Mouse (Mus musculus) thymus, postnatal 36 days (tissue): ENCODE data around the gene Zfp668.
"Not testable (repeated sequence)": the region's sequence is repeated elsewhere in the genome, so short reads cannot be mapped to it uniquely, and the experiment has no call there.

Experiments used
- DNase-seq, 2 experiments: peaks; one replicate each; pipeline ENCODE4 v3.0.0; 2022; ENCODE audit warnings: mixed read lengths in 2 of 2

Zfp668 gene

DNA sequence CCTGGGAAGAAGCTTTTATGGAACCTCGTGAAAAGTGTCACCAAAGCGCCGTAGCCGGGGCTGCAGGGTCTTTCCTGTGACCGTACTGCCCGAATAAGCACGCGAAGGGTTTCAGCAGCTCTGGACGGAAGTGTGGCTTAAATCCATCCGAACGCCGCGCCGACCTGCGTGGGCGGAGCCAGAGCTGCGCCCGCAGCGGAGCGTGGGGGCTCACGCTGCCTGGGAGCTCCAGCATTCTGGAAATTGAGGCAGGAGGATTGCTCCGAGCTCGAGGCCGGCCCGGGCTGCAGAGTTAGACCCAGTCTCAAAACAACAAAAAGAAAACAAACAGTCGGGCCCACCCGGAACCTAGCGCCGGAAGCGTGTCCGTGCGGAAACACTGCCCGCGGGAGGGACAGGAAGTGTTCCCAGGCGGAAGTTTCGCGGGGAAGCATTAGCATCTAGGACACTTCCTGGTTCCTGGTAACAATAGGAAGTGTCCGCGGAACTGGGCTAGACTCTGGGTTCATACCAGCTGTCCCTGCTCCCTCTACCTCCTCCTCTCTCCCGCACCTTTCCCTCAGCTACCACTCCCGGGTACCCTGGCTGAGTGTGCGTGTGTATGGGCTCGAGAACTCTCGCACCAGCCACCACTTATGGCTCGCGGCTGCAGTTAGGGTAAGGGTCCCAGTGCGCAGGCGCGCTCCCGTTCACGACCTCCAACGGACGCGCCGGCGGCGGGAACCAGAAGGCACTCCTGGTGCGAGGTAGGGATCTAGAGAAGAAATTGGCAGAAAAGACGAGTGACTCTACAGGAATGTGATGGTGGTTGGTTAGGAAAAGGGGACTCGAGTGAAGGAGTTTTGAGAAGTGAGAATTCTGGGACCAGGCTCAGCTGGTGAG lies at the start of gene Zfp668:
Zfp668 (minus strand) TSS at position 362 of the 882 bp plus-strand sequence.
- DNase-seq: peak; percentile 84 to 85

DNA sequence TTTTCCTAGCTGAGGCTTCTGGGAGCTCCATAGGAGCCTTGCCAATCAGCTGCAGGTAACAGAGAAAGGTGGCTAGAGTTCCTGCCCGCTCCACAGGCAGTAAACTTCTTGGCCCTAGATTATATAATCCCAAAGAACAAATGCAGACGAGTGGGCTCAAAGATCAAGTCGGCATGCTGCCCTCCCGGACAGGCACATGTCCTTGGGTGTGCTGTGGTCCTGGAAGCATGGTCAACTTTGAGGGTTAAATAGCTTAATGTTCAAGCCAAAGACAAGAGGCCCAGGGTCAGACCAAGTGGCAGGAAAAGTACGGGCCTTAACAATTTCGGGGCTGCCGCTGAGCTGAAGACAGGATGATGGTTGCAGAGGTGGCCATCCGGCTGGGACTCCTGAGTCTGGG lies 49.4 kb upstream of the Zfp668 start:
- DNase-seq: no peak

DNA sequence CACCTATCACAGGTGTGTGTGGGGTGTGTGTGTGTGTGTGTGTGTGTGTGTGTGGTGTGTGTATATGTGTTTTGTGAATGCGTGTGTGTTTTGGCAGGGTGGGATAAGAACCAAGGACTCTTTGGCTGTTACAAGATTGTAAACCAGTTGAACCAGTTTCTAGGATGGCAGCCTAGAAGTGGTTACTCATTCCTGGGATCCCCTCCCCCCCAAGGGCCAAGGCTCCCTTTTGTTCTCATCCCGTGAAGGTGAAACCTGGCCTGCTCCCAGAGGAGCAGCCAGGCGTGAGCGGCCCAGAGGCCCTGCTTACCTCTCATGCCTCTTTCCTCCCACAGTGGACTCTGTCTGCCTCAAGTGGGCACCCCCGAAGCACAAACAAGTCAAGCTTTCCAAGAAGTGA lies 48.6 kb upstream of the Zfp668 start:
- DNase-seq: no peak

DNA sequence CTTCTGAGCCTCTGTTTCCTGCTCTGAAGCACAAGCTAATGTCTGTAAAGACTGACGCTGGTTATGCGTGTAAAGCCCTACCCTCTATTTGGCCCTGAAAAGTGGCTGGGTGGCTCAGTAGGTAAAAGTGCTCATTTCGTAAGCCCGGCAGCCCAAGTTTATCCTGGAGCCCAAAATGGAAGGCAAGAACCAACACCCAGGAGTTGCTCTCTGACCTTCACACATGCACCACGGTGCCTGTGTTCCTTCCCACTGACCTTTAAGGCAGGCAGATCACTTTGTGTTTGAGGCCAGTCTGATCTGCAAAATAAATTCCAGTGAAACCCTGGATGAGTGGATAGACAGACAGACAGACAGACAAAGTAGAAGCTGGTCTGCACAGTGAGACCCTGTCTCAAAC lies 47.1 kb upstream of the Zfp668 start:
- no peak for DNase-seq

DNA sequence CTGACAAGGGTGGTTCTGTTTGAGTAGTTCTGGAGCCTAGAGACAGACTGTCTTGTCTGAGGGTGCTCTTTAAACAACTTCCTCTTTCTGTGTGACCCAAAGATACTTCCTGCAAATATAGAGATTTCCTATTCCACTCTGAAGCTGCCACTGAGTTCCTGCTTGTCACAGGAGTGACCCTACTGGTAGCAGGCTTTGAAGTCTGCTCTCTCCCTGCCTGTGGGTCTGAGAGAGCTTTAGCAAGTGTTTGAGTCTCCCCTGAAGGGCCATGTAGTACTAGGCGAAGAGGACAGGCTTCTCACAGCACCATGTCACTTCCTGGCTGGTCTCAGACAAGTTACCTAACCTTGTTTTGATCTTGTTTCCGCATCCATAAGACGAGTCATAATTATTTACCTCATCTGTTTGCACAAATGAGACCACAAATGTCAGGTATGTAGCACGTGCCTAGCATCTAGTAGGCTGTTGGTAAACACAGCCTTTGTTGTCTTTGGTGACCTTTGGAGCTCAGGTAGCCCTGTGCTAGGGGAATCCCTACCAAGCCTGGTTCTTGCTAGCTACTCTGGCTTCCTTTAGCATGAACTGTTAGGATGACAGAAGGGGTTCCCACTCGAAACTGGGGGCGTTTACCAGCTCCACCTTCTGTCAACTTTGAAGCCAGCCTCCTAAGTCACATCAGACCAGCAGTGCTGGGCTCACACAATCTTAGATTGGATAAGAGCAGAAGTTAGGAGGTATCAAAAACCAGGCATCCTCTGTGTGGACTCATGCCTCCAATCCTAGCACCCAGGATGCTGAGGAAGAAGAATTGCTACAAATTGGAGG lies 46.0 kb upstream of the Zfp668 start:
- no peak for DNase-seq

DNA sequence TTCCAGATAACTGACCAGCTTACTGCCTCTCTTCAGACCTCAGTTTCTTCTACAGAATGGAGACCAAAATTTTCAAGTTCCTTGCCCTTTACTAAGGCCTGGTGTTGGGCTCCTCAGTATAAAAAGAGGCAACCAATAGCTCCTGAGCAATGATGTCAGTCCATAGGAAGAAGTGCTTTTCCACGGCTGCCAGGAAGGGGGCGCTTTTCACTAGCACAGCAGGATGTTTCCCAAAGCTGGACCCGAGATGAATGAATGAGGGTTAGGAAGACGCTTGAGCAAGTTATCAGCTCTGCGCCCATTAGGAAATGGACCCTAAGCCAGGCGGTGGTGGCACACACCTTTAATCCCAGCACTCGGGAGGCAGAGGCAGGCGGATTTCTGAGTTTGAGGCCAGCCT lies 44.9 kb upstream of the Zfp668 start:
- peak in 1 of 2 experiments; percentile 24 for DNase-seq

DNA sequence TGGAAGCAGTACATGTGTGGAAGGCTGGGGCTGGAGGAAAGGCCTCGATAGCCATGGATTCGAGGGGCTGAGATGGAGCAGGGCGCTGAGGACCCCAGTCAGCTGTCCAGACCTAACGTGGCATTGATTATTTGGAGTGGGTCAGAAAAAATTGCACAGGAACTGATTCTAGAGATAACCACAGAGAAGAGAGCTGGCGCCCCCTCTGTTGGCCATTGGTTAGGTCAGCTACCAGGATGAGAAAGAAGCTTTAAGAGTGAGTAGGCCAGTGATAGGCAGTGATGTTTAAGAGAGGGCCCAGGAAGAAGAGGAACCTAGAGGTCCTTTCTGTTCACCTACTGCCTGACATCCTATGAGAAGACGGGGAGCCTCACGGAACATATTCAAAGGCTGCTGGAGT lies 42.7 kb upstream of the Zfp668 start:
- no peak for DNase-seq

DNA sequence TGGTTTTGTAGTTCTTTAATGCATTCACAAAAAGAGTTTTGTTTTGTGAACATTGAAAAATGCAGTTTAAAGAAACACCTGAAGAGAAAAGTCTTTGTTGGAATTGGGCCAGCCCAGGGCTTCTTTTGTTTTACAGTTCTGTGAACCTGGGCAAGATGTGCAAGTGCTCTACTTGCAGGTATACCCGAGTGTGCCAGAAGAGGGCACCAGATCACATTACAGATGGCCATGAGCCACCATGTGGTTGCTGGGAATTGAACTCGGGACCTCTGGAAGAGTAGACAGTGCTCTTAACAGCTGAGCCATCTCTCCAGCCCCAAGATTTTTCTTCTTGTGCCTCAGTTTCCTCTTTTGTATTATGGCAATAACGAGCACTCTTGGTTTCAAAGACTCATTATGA lies 41.6 kb upstream of the Zfp668 start:
- peak; percentile 68 to 71 for DNase-seq

DNA sequence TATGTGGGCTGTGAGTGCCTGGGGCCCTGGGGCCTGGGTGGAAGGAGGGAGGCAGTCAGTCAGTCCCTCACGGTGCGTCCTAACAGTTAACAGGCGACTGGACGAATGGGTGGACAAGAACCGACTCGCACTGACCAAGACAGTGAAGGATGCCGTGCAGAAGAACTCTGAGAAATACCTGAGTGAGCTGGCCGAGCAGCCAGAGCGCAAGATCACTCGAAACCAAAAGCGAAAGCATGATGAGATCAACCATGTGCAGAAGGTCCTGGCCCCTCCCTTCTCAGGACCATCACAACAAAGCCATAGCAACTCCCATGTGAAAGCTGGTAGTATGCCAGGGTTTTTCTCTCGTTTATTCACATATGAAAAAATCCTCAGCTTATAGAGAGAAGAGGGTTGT lies 38.7 kb upstream of the Zfp668 start:
- no peak for DNase-seq

DNA sequence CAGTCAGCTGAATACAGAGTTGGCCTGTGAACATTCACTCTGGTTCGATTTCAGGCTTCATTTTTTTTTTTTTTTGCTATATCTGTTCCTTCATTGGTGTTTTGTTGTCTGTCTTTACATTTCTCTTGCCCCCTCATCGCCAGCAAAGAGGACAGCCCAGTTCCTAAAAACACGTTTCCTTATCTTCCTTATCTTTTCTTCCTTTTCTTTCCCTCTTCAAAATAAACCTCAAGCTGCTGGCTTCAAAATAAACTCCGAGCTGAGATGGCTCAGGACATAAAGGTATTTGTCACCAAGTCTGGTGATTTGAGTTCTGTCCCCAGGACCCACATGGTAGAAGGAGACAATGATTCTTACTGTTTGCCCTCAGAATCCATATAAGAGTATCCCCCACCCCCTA lies 36.3 kb upstream of the Zfp668 start:
- no peak for DNase-seq

DNA sequence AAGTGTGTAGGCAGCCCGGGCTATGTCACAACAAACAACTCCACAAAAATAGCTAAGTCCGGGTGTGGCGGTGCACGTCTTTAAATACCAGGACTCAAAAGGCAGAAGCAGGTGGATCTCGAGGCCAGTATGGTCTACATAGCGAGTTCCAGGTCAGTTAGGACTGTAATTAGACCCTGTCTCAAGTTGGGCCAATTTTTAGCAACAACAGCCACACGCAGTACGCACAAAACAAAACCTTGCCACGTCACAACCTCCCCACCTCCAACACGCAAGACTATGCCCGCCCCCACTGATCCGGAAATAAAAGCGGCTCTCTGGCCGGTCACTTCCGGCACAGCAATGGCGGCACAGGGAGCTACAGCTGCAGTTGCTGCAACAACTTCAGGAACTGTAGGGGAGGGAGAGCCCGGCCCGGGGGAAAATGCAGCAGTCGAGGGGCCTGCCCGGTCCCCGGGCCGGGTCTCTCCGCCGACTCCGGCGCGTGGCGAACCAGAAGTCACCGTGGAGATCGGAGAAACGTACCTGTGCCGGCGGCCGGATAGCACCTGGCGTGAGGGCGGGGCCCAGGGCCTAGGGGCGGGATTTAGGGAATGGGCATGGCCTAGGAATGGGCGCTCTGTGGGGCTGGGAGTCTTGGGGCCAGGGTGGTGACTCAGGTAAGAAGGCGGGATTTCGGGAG lies 35.7 kb upstream of the Zfp668 start, which contains the start of gene Kat8:
Kat8 (plus strand) TSS at position 327 of the 682 bp plus-strand sequence.
- DNase-seq: peak; percentile 77 to 80

DNA sequence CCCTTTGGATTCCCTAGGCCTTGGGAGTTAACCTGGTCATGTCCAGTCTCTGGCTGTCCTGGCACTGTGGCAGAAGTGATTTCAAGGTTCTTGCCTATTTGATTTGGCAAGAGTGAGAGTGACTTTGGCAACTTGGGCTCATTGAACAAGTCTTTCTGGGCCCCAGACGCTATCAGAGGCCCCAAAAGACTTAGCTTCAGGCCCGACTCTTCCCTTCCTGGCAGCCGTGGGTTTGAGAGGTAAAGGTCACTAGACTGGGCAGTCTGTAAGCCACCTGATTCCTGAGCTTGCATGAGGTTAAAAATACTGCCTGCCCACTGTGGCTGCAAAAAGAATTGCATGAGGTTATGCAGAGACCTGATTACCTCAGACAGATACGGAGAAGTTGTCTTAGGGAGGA lies 32.0 kb upstream of the Zfp668 start:
- no peak for DNase-seq

DNA sequence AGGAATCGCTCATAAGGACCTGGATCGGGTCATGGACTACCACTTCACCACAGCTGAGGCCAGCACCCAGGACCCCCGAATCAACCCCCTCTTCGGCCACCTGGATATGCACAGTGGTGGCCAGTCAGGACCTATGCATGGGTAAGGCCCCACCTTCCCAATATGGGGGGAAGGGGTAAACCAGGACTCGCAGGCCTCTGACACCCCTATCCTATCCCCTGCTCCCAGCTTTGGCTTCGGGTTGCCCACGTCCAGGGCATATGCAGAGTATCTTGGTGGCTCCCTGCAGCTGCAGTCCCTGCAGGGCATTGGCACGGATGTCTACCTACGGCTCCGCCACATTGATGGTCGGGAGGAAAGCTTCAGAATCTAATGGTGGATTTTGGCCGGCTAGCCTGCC lies 31.3 kb upstream of the Zfp668 start:
- DNase-seq: no peak

DNA sequence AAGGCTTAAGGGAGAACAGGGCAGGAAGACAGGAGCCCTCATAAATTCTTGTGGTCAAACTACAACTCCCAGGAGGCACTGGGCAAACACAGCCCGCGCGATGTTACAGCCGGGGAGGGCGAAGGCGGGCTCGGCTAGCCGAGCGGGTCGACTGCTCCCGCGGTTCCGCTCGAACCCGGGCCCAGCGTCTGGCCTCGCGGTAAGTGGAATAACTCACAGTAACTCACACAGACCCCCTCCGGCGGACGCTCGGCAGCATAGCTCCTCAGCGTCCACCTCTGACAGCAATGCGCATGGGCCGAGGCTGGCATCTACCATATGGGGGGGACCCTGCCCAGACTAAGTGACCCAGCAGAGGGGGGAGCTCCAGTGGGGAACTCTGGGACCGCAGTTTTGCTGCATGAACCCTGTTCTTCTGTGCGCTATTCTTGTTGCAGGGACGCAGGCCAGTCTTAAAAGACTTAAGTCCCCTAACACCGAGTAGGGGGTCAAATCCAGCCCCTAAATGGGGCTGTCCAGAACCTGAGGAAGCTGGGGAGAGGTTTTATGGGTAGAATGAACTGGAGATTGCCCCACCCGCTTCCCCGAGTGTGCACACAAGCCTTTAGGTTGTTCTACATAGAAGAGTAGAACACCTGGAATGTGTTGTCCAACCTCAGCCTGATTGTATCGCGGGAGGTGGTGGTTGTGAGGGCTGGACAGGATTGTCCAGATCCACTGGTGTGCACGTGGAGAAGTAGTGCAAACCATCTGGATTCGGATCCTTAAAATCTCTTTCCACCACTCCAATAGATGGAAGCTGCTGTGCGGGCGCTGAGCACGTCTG lies 27.6 kb upstream of the Zfp668 start, which contains the start of gene Bckdk:
Bckdk (plus strand) TSS at position 112 of the 826 bp plus-strand sequence.
- peak; percentile 66 to 74 for DNase-seq

DNA sequence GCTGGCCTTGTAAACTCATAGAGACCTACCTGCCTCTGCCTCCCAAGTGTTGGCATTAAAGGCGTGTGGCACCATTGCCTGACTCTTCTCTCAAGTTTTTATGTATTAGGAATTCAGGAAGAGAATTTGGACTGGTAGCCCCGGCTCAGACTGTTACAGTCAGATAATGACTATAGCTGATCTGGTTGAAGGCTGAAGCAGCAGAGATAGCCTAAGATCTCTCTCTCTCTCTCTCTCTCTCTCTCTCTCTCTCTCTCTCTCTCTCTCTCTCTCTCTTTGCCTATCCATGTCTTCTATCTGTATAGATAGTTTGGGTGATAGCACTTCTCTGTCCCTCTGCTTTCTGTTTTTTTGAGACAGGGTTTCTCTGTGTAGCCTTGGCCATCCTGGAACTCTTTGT lies 25.1 kb upstream of the Zfp668 start:
- no peak for DNase-seq

DNA sequence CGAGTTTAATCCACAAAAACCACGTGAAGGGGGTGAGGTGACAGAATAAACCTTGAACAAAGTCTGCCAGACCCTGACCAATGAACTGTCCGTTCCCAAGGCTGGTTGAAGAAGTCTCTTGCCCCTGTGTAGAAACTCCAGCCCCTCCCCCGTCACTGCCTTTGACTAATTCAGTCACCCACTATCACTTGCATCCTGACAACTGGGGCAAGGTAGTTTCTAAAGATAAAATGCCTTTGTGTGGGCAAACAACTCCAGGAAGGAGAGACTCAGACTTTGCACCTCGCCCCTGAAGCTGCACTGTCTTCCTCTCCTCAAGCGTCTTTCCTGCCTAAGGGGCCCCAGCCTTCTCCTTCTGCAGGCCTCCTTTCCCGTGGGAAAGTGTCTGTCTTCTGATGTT lies 23.4 kb upstream of the Zfp668 start:
- DNase-seq: no peak

DNA sequence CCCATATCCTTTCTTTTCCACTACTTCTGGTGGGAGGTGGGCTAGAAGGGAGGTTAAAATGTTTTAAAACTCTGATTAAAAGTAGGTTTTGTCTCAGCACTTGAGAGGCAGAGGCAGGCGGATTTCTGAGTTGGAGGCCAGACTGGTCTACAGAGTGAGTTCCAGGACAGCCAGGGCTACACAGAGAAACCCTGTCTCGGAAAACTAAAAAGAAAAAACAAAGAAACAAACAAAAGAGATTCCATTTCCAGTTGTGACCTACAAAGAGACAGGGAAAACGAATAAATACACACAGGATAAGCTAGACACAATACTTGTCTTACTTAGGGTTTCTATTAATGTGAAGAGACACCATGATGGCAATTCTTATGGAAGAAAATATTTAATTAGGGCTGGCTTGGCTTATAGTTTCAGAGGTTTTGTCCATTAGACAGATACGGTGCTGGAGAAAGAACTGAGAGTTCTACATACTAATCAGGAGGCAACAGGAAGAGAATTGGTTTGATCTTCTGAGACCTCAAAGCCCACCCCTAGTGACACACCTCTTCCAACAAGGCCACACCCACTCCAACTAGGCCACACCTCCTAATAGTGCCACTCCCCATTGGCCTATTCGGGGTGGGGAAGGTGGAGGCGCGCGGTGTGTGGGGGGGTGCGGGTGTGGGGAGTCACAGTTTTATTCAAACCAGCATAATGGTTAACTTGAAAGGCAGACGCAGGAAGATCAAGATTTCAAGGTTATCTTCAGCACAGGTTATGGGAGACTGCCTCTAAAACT lies 21.7 kb upstream of the Zfp668 start:
- DNase-seq: peak; percentile 50 to 67

DNA sequence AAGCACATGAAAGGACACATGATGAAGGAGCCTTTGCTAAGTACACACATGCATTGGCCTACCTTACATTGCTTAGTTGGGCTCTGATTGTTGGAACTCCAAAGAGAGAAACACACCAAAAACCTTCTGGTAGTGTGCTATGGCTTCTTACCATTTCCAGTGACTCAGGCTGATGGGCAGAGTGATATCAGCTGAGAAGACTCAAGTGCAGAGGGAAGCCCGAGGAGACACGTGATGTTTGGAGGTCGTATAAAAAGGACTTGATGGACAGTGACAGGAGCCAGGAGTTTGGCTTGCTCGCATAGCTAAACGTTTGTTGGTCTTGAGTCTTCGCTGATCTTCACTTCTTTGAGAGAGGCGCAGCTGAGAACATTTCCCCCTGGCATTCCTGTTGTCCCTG lies 20.9 kb upstream of the Zfp668 start:
- DNase-seq: no peak

DNA sequence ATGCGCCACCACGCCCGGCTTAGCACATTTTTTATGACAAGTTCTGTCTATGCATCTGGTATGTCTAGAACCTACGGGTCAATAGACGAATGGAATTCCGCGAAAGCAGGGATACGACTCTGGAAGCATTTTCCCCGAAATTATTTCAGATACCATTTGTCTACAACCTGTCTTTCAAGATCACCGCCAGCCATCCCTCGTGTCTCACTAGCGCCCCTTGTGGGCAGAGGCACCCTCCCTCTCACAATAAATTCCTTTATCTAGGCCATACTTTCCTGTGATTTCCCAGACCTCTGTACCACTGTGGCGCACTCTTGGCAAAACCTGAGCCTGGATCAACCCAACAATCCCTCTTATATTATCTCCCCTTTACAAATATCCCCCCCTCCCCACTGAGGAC lies 19.8 kb upstream of the Zfp668 start:
- DNase-seq: peak; percentile 62 to 66

DNA sequence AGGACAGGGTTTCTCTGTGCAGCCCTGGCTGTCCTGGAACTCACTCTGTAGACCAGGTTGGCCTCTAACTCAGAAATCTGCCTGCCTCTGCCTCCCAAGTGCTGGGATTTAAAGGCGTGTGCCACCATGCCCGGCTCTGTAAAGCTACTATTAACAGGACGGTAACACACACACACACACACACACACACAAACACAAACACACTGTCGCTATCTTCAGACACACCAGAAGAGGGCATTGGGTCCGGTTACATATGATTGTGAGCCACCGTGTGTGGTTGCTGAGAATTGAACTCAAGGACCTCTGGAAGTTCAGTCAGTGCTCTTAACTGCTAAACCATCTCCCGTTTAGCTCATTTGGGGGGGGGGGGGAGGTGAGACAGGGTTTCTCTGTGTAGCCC lies 19.3 kb upstream of the Zfp668 start:
- not testable (repeated sequence) for DNase-seq

DNA sequence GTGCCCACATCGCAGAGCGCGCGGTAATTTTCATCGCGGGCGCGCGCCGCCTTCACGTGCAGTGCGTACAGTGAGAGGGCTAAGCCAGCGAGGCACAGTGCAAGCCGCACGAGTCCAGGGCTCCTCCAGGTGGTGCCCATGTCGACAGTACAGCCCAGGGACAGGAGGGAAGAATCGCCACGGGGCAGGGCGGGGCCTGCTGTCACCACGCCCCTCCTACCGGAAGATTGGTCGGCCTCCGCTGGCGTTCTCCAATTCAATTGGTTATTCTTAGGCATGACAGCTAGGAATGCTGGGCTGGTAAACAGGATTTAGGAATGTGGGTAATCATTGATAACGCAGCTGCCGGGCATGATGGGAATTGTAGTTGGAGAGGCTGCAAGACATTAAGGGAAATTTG lies 18.8 kb upstream of the Zfp668 start, which contains the start of the genes Gm21974 and Vkorc1:
Gm21974 (minus strand) TSS at position 13 of the 400 bp plus-strand sequence.
Vkorc1 (minus strand) TSS at position 176 of the 400 bp plus-strand sequence.
- peak; percentile 88 to 91 for DNase-seq
